Mouse (Mus musculus) testis, postnatal 14 days (tissue): ENCODE results near the gene Gm4787.
"Not testable (repeated sequence)": the region's sequence is repeated elsewhere in the genome, so short reads cannot be mapped to it uniquely, and the experiment has no call there.

ENCODE experiments used
- DNase-seq: peaks from one replicate; pipeline ENCODE4 v3.0.0; 2021; ENCODE audit warnings: low spot score

Gm4787 gene

DNA sequence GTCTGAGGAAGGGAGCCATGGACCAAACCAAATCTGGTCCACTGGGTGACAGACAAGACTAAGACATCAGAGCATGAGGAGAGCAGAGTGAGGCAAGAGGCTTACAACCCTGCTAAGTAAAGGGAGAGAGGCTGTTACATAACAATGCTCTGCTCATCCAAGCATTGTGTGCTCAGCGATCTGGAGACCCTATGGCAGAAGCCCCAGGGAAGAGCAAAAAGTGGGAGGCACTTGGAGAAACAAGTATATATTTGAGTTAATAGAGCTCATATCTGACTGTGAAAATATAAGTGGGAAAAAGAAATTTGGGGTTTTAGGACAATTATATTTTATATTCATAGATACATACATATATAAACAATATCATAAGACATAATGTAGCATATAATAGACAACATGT lies at the start of gene Gm4787:
TSS of gene Gm4787 (minus strand) at position 101 of the 400 bp plus-strand sequence.
- not testable (repeated sequence) for DNase-seq

DNA sequence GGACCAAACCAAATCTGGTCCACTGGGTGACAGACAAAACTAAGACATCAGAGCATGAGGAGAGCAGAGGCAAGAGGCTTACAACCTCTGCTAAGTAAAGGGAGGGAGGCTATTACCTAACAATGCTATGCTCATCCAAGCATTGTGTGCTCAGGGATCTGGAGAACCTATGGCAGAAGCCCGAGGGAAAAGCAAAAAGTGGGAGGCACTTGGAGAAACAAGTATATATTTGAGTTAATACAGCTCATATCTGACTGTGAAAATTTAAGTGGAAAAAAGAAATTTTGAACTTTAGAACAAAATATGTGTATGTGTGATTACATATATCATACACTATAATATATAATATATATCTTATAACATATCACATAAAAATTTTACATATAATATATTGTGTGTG lies 42.6 kb upstream of the Gm4787 start, which contains the start of gene Adam4:
TSS of gene Adam4 (minus strand) at position 101 of the 400 bp plus-strand sequence.
- no peak for DNase-seq

DNA sequence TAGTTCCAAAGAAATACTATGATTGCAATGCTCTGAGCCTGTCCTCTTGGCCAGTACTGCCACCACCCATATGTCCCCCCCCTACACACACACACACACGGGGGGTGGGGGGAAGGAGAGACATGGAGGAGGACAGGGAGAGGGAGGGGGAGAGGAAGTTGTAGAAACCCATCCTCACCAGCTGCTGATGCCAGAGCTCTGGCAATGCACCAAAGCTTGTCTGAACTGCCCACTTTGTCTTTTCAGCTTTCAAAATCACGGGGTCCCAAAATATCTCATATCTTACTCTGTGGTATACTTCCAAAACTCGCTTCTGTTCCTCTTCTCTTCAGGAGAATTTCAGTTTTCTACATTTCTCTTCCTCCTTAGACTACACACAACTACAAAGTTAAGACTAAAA lies 33.9 kb upstream of the Gm4787 start:
- DNase-seq, result no peak

DNA sequence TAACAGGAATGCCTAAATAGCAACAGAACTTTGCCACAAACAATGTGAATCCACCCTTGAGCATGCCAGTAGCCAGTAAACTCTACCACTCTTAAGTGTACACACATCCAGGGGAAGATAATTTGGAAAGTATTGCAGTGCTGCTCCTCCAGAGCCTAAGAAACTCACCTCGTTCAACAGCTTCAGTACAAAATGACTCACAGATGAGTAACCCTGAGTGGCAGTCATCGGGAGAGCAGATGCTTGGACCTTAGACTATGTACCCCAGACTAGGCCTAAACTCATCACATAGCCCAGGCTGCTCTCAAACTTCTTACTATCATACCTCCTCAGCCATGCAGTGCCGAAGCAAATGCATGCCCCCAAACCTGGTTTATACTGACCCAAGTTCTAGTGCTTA lies 29.7 kb upstream of the Gm4787 start:
- no peak for DNase-seq

DNA sequence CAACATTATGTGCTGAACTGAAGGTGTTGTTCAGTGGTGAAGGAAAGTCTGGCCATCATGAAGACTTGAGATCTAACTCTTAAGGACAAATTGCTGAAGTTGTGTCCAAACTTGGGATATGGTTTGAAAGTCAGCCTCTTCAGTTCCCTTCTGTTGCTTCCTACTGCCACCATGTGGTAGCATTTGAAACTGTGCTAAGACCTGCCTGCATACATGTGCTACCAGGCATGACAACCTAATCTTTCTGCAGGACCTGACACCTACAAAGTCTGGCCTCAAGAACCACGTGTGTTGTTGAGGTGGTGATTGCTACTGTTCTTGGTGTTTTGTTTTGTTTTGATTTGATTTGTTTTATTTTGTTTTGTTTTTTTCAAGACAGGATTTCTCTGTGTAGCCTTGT lies 22.9 kb upstream of the Gm4787 start:
- DNase-seq, result peak; percentile 11

DNA sequence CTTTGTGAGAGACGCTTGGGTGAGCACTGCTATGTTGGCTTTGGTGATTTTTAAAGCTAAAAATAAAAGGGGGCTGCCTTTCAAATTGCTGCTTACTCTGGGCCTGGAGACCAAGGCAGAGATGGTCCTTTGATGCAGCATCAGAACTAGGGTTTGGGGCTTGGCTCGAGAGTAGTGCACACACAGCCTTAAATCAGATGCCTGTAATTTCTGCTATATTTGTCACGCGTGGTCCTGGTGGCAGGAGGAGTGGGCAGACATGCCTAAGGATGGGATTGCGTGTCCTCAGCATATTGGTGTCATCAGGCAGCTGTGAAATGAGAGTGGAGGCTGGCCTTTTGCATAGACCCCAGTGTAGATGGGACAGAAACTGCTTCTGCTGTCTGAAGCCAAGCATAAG lies 45.4 kb downstream of the Gm4787 start:
- no peak for DNase-seq

DNA sequence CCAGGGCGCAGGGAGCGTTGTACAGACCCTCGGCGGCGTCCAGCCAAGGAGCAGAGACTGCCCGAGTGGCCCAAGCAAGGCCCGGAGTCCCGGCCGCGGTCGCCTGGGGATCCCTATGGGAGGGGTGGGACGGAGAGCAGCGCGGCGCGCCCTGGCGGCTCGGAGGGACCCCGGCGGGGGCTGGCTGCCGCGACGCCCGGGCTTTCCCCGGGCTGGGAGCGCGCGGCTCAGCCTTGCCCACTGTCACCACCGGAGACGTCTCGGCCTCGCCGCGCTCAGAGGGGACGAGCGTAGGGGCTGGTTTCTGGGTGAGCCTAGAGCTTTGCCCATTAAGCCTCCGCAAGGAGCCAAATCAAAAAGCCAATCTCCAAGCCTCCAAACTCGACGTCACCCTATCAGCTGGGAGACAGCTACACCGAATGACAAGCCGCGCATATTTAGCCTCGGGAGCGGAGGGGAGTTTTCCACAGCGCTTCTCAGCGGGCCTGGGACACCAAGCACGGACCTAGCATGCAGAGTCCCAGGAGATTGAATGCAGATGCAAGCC lies 46.3 kb downstream of the Gm4787 start, which contains the start of gene Slc8a3:
TSS of gene Slc8a3 (minus strand) at position 306 of the 547 bp plus-strand sequence.
- peak; percentile 12 for DNase-seq

DNA sequence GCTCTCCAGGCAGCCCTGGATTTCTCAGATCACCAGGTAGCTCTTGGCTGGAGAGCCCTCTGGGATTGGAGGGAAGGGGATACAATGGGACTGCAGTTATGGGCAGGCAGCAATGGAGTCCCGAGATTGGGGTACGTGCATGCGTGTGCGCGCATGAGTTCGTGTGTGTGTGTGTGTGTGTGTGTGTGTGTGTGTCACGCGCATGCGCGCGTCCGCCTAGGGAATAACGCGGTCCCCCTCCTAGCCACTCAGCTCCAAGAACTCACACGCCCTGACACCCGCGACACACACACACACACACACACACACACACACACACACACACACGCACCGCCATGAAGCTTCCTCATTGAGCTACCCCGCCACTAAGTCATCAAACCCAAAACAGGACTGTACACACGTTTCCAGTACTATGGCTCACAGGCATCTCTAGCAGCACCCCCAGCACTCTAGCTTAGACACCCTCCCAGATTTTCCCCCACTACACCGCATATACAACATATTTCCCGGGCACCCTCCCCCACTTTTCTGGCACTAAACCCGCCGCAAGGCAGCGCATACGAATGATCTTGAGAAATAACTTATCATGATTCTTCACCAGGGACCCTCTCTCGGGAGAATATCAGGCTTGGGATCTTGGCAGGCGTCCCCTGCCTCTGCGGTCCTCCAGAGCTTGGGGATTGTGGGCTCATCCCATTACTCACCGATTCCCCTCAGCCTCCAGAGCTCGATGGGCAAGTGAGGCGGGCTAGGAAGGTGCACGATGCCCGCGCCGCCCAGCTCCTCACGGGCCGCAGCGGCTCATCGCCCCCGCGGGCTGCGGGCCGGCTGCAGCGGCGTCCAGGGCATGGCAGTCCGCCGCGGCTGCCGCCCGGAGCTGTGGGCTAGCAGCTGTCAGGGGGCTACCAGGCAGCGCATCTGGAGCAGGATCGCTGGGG lies 47.1 kb downstream of the Gm4787 start:
- DNase-seq, result no peak

DNA sequence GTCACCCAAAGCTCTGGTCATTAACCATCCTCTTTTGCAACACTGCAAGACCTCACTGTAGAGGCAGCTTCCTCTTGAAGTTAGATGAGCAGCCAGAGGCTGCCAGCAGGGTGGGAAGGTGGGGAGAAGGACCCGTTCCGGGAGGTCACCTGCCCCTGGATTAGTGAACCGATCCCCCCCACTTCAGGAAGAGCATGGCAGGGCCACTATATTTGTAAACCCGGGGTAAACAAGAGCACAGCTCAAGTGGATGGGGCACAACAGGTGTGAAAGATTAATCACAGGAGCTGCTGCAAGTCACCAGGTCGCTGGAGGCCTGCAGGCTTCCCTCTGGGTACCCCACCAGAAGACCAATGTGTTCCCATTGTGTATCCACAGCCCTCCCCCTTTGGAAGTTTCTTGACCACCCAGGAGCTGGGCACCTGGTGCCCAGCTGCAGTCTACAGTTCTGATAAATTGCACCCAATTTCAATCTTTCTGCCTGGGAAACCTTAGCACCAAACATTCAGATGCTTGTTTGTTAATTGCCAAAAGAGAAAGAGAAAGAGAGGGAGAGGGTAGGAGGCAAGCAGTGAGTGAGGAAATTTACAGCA lies 48.1 kb downstream of the Gm4787 start:
- no peak for DNase-seq
